Mouse (Mus musculus): ENCODE data around the gene Cep295nl. TPM values are rescaled to one million over a fixed set of nuclear protein-coding genes. Genes with fewer than 3 reads are reported as not detected.
"Not testable (repeated sequence)": the region's sequence is repeated elsewhere in the genome, so short reads cannot be mapped to it uniquely, and the experiment has no call there.

Gene Cep295nl
- polyA plus RNA-seq, 2 experiments from 2014 or later: 0.32 to 0.52 TPM

- no peak for ATAC-seq
Measured at GRCm38 (mm10) chr11:118318678-118319077, 23.6 kb downstream of the Cep295nl start.

GRCm38 (mm10) chr11:118317129-118317528 is 25.2 kb downstream of the Cep295nl start:
- ATAC-seq: no peak

- ATAC-seq: no peak
Measured at GRCm38 (mm10) chr11:118316231-118316806, 26.0 kb downstream of the Cep295nl start.

GRCm38 (mm10) chr11:118312132-118312723 is 30.1 kb downstream of the Cep295nl start:
- no peak for ATAC-seq

- not testable (repeated sequence) for ATAC-seq
Measured at GRCm38 (mm10) chr11:118307962-118308361, 34.3 kb downstream of the Cep295nl start.

- ATAC-seq: not testable (repeated sequence)
Measured at GRCm38 (mm10) chr11:118303959-118304358, 38.3 kb downstream of the Cep295nl start.

GRCm38 (mm10) chr11:118298810-118299209 is 43.5 kb downstream of the Cep295nl start:
- no peak for ATAC-seq

- ATAC-seq: no peak
Measured at GRCm38 (mm10) chr11:118297967-118298366, 44.3 kb downstream of the Cep295nl start.

- ATAC-seq: no peak
Measured at GRCm38 (mm10) chr11:118295026-118295425, 47.3 kb downstream of the Cep295nl start.

GRCm38 (mm10) chr11:118292671-118293070 is 49.6 kb downstream of the Cep295nl start:
- no peak for ATAC-seq

- ATAC-seq: peak; percentile 93
Measured at GRCm38 (mm10) chr11:118289999-118290889, 52.1 kb downstream of the Cep295nl start, which contains the start of gene Usp36. Gene Usp36 (minus strand): TSS chr11:118290244.

GRCm38 (mm10) chr11:118289562-118289961 is 52.7 kb downstream of the Cep295nl start:
- ATAC-seq: no peak

GRCm38 (mm10) chr11:118289037-118289511 is 53.2 kb downstream of the Cep295nl start:
- no peak for ATAC-seq

GRCm38 (mm10) chr11:118287573-118287972 is 54.7 kb downstream of the Cep295nl start:
- no peak for ATAC-seq

- no peak for ATAC-seq
Measured at GRCm38 (mm10) chr11:118286434-118286833, 55.9 kb downstream of the Cep295nl start.

- no peak for ATAC-seq
Measured at GRCm38 (mm10) chr11:118285791-118286190, 56.5 kb downstream of the Cep295nl start.

Other genes starting within 250 kb of the Cep295nl start
- gene Dnah17, start 211.9 kb downstream of the Cep295nl start, polyA plus RNA-seq (2017; shearing (Covaris generic)): under 1 TPM; 0.55 to 0.67 TPM
- 10 to 100 TPM; 34.7 to 59.5 TPM for gene Cyth1, start 93.9 kb downstream of the Cep295nl start, polyA plus RNA-seq (2017; shearing (Covaris generic))
- 10 to 100 TPM; 21.1 to 33.0 TPM for gene Usp36, start 52.3 kb downstream of the Cep295nl start, polyA plus RNA-seq (2017; shearing (Covaris generic))
- 10 to 100 TPM in 1 of 2 experiments, 1 to 10 TPM in 1; 9.5 to 10.5 TPM for gene Timp2, start 13.2 kb upstream of the Cep295nl start, polyA plus RNA-seq (2017; shearing (Covaris generic))
- 100 to 1,000 TPM in 1 of 2 experiments, 10 to 100 TPM in 1; 93.7 to 163 TPM for gene Lgals3bp, start 59.6 kb upstream of the Cep295nl start, polyA plus RNA-seq (2017; shearing (Covaris generic))
- gene Cant1, start 76.6 kb upstream of the Cep295nl start, polyA plus RNA-seq (2017; shearing (Covaris generic)): 10 to 100 TPM; 12.9 to 13.6 TPM
- gene C1qtnf1, start 85.7 kb upstream of the Cep295nl start, polyA plus RNA-seq (2017; shearing (Covaris generic)): not detected
- 1 to 10 TPM; 2.3 to 5.1 TPM for gene Engase, start 134.3 kb upstream of the Cep295nl start, polyA plus RNA-seq (2017; shearing (Covaris generic))